Mouse (Mus musculus) splenic B cell, adult 2 months (primary cell): ENCODE results near the gene Nup88.

ENCODE experiments used
- DNase-seq: peaks from one replicate; pipeline ENCODE4 v3.0.0-alpha.2; 2011; ENCODE audit warnings: low read depth, low spot score
- H3K27me3 ChIP-seq: 2 replicates; pipeline ENCODE4 v1.6.1; 2012; ENCODE audit warnings: mild to moderate bottlenecking, low read length, moderate library complexity, mixed read lengths; ENCODE audit not compliant: control insufficient read depth, poor library complexity, insufficient read depth, severe bottlenecking
- H3K36me3 ChIP-seq: 2 replicates; pipeline ENCODE4 v1.6.1; 2012; ENCODE audit warnings: mild to moderate bottlenecking, low read length, moderate library complexity, mixed read lengths; ENCODE audit not compliant: control insufficient read depth, poor library complexity, insufficient read depth, severe bottlenecking

Gene Nup88

GRCm38 (mm10) chr11:70980751-70981510 lies 11.2 kb upstream of the Nup88 start:
- DNase-seq, result no peak
- H3K36me3 ChIP-seq, result peaks cover 3% of the 10 kb centered on the region

GRCm38 (mm10) chr11:70980232-70980631 lies 10.5 kb upstream of the Nup88 start:
- no peaks in the 10 kb centered on the region for H3K27me3 ChIP-seq
- peaks cover 3% of the 10 kb centered on the region; the same call in 1 of the 2 replicates for H3K36me3 ChIP-seq
- peak; percentile 16 for DNase-seq

More at GRCm38 (mm10) chr11:70980751-70981510, 11.2 kb upstream of the Nup88 start:
- no peaks in the 10 kb centered on the region for H3K27me3 ChIP-seq

GRCm38 (mm10) chr11:70977293-70977692 lies 7.5 kb upstream of the Nup88 start:
- Histone ChIP-seq H3K36me3 (peaks cover 3% of the 10 kb centered on the region; the same call in 1 of the 2 replicates), H3K27me3 (no peaks in the 10 kb centered on the region)
- DNase-seq, result no peak

- Histone ChIP-seq H3K36me3 (peaks cover 3% of the 10 kb centered on the region; the same call in 1 of the 2 replicates), H3K27me3 (no peaks in the 10 kb centered on the region)
- no peak for DNase-seq
Measured at GRCm38 (mm10) chr11:70975193-70975592, 5.4 kb upstream of the Nup88 start.

DNA sequence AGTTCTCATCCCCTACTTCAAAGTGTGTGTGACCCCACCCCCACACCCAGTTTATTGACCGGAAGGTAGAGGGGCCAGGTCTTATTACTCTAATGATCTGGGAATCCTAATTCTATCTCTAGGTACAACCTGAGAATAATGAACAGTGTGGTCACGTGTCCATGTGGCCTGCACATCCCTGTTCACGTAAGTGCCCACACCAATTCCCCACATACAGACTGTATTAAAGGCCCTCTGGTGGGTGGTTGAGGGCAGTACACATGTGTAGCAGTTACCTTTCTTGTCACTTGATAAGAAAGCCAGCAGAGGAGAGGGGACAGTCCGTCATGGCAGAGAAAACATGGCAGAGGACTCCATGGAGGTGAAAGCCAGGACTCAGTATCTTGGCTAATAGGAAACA lies 4.2 kb upstream of the Nup88 start:
- DNase-seq, result peak; percentile 36
- H3K27me3 ChIP-seq, result no peaks in the 10 kb centered on the region
- peaks cover 3% of the 10 kb centered on the region; the same call in 1 of the 2 replicates for H3K36me3 ChIP-seq

DNA sequence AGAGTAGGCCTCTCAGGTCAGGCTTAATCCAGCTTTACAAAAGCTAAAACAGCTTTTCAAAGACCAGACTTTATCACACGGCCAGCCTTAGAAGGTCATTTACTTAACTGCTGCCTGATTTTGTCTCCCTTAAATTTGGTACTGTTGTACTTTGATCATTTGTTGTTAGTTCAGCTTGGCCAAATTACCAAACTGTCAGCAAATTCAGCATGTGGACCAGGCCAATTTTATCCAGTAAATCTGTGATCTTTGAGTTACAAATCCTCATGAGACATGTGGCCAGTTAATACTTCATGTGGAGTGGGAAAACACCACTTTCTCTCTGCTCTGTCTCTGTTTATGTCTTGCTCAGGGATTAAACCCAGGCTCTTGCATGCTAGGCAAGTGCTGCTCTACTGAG lies 2.8 kb upstream of the Nup88 start:
- Histone ChIP-seq H3K27me3 (no peaks in the 10 kb centered on the region), H3K36me3 (no peaks in the 10 kb centered on the region; the same call in 1 of the 2 replicates)
- DNase-seq, result no peak

DNA sequence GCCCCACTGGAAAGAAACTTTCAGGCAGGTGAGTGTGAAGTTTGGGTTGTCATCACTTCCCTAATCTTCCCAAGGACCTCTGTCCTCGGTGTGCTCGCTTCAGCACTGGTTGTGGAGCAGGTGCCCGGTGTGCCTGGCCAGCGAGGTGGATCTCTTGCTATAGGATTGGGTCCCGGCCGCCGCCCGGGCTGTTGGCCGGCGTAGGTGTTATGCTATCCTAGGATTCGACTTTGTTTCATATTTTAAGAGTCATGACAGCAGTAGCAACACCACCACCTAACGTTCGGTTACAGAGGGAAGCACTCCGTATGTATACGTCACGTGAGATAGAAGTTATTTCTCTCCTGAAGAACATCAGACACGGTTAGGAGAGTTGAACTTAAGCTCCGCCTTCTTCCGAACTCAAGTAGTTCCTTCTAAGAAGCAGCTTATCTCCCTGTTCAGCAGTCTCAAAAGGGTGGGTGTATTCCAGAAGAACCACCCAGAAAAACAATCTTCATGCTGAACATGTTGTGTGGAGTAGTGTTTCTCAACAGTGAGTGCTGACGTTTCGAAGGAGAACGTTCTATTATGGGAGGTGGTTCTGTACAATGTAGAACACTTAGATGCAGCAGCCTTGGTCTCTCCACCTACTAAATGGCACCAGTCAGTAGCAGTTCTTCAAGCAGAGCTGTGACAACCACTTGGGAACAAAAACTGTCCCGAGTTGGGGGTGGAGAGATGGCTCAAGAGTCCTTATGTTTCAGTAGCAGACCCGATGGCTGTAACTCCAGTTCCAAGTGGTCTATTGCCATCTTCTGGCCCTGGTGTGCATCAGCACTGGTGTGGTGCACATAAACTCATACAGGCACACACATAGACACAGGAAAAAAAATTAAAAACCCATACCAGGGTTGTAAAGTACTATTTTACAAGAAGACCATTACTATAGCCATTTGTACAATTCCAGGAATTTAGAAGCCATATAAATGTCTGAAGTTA lies 1.1 kb upstream of the Nup88 start:
- peak; percentile 71 for DNase-seq
- Histone ChIP-seq H3K27me3 (no peaks in the 10 kb centered on the region), H3K36me3 (peaks cover 8% of the 10 kb centered on the region; the same call in 1 of the 2 replicates)

DNA sequence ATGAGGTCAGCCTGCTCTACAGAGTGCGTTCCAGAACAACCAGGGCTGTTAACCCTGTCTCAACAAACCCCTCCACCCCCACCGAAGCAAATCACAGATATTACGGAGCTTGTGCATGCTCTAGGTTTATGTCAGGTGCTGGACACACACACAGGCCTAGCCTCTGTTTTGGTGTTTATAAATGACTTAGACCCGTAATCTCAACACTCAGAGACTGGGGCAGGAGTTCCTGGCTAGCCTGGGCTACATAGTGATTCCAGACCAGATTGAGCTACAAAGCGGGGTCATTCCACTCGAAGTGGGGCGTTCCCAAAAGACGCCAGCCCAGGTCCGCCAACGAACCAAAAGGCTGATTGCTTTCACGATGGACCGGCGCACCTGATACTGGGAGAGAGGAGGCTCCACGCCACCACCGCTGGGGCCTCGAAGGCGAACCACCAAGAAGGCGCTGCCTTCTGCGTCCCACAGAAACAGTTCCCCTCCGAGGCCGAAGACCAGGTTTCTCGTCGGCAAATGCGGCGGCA lies 440 bp downstream of the Nup88 start:
- no peak for DNase-seq
- Histone ChIP-seq H3K27me3 (no peaks in the 10 kb centered on the region), H3K36me3 (peaks cover 11% of the 10 kb centered on the region; the same call in 1 of the 2 replicates)

DNA sequence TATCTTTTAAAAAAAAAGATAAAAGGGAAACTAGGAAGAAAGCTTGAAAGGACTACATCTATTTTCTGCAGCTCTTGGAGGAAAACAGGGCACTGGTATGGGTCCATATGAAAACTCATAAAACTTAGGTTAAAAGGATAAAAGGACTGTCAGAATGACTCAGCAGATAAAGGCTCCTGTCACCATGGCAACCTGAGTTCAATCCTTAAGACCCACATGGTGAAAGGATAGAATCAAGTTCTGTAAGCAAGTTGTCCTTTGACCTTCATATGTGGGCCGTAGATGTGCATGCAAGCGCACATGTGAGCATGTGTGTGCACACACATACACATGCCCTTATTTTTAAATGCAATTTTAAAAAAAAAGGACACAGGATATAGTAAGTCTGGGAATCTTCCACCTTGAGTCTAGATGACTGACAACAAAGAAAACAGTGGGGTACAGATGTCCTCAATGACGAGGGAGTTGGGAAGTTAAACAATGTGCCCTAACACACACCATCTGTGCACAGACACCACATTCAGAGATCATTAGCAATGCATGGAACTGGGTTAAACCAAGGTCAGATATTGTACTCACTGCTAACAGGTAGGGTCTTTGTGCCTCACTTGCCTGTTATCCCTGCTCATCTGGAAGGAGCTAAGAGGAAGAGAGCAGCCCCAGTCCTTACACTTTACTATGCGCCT lies 5.4 kb downstream of the Nup88 start:
- DNase-seq, result no peak
- no peaks in the 10 kb centered on the region for H3K27me3 ChIP-seq
- peaks cover 24% of the 10 kb centered on the region for H3K36me3 ChIP-seq

- H3K36me3 ChIP-seq, result peaks cover 31% of the 10 kb centered on the region
- DNase-seq, result no peak
Measured at GRCm38 (mm10) chr11:70960786-70961554, 8.8 kb downstream of the Nup88 start.

DNA sequence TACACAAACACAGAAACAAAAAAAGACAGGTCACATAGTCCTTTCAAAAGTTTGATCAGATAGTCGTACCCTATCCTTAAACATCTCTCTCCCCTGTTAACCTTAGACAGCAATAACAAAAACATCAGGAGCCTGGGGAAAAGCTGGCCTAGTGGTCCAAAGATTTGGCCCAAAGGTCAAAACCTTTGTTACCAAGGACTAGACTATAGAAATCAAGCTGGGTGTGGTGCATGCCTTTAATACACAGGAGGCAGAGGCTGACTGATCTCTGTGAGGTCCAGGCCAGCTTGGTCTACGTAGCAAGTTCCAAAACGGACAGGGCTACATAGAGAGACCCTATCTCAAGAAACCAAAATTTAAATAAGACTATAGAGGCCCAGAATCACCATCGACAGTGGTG lies 15.1 kb downstream of the Nup88 start:
- DNase-seq, result no peak
- Histone ChIP-seq H3K27me3 (no peaks in the 10 kb centered on the region), H3K36me3 (peaks cover 25% of the 10 kb centered on the region)

More at GRCm38 (mm10) chr11:70960786-70961554, 8.8 kb downstream of the Nup88 start:
- no peaks in the 10 kb centered on the region for H3K27me3 ChIP-seq

- Histone ChIP-seq H3K27me3 (no peaks in the 10 kb centered on the region), H3K36me3 (peaks cover 27% of the 10 kb centered on the region)
- no peak for DNase-seq
Measured at GRCm38 (mm10) chr11:70944935-70945817, 24.6 kb downstream of the Nup88 start.

GRCm38 (mm10) chr11:70943651-70944050 lies 26.1 kb downstream of the Nup88 start:
- no peak for DNase-seq
- Histone ChIP-seq H3K27me3 (no peaks in the 10 kb centered on the region), H3K36me3 (peaks cover 21% of the 10 kb centered on the region)
